Mouse (Mus musculus): Measurements from ENCODE around the gene Mrgbp.

Mrgbp gene

GRCm38 (mm10) chr2:180581002-180581401 lies at the start of gene Mrgbp:
Gene Mrgbp (plus strand): TSS chr2:180581304.
- DNase-seq (ENCODE audit: low spot score in 2 of 2), result no peak

- DNase-seq (ENCODE audit: low spot score in 2 of 2), result no peak
Observed at GRCm38 (mm10) chr2:180531671-180532385, 49.3 kb upstream of the Mrgbp start.

GRCm38 (mm10) chr2:180532386-180532995 lies 48.6 kb upstream of the Mrgbp start:
- DNase-seq (ENCODE audit: low spot score in 2 of 2), result no peak

- no peak for DNase-seq (ENCODE audit: low spot score in 2 of 2)
Observed at GRCm38 (mm10) chr2:180533237-180533636, 47.9 kb upstream of the Mrgbp start.

- DNase-seq (ENCODE audit: low spot score in 2 of 2), result no peak
Observed at GRCm38 (mm10) chr2:180543675-180544074, 37.4 kb upstream of the Mrgbp start.

- DNase-seq (ENCODE audit: low spot score in 2 of 2), result no peak
Observed at GRCm38 (mm10) chr2:180545046-180545445, 36.1 kb upstream of the Mrgbp start.

- DNase-seq (ENCODE audit: low spot score in 2 of 2), result no peak
Observed at GRCm38 (mm10) chr2:180547384-180548106, 33.6 kb upstream of the Mrgbp start.

- no peak for DNase-seq (ENCODE audit: low spot score in 2 of 2)
Observed at GRCm38 (mm10) chr2:180552340-180552739, 28.8 kb upstream of the Mrgbp start.

GRCm38 (mm10) chr2:180555219-180555618 lies 25.9 kb upstream of the Mrgbp start:
- no peak for DNase-seq (ENCODE audit: low spot score in 2 of 2)

- no peak for DNase-seq (ENCODE audit: low spot score in 2 of 2)
Observed at GRCm38 (mm10) chr2:180556470-180556869, 24.6 kb upstream of the Mrgbp start.

GRCm38 (mm10) chr2:180560245-180560644 lies 20.9 kb upstream of the Mrgbp start:
- DNase-seq (ENCODE audit: low spot score in 2 of 2), result peak in 1 of 2 experiments; percentile 16

- no peak for DNase-seq (ENCODE audit: low spot score in 2 of 2)
Observed at GRCm38 (mm10) chr2:180562146-180562545, 19.0 kb upstream of the Mrgbp start.

GRCm38 (mm10) chr2:180563296-180563695 lies 17.8 kb upstream of the Mrgbp start:
- DNase-seq (ENCODE audit: low spot score in 2 of 2), result no peak

GRCm38 (mm10) chr2:180563841-180564240 lies 17.3 kb upstream of the Mrgbp start:
- DNase-seq (ENCODE audit: low spot score in 2 of 2), result no peak

- DNase-seq (ENCODE audit: low spot score in 2 of 2), result peak; percentile 30 to 59
Observed at GRCm38 (mm10) chr2:180566240-180566913, 14.7 kb upstream of the Mrgbp start.

- no peak for DNase-seq (ENCODE audit: low spot score in 2 of 2)
Observed at GRCm38 (mm10) chr2:180569028-180569643, 12.0 kb upstream of the Mrgbp start.

- DNase-seq (ENCODE audit: low spot score in 2 of 2), result no peak
Observed at GRCm38 (mm10) chr2:180576482-180576881, 4.6 kb upstream of the Mrgbp start.

GRCm38 (mm10) chr2:180578686-180579085 lies 2.4 kb upstream of the Mrgbp start:
- DNase-seq (ENCODE audit: low spot score in 2 of 2), result peak; percentile 40 to 67

- peak; percentile 96 to 98 for DNase-seq (ENCODE audit: low spot score in 2 of 2)
Observed at GRCm38 (mm10) chr2:180582481-180583153, 1.5 kb downstream of the Mrgbp start.

- peak; percentile 27 to 38 for DNase-seq (ENCODE audit: low spot score in 2 of 2)
Observed at GRCm38 (mm10) chr2:180583154-180583507, 2.0 kb downstream of the Mrgbp start.

- peak in 1 of 2 experiments; percentile 38 for DNase-seq (ENCODE audit: low spot score in 2 of 2)
Observed at GRCm38 (mm10) chr2:180588736-180589122, 7.6 kb downstream of the Mrgbp start.
